Mouse (Mus musculus) ES-Bruce4 (cell line): Measurements from ENCODE around the gene Olfr1359. TPM values are rescaled to one million over a fixed set of nuclear protein-coding genes. Genes with fewer than 3 reads are reported as not detected.

Experiments
- H3K27ac ChIP-seq: 2 replicates; pipeline ENCODE4 v1.5.1; 2012; ENCODE audit warnings: low read length, inconsistent platforms; ENCODE audit not compliant: insufficient read depth
- H3K27me3 ChIP-seq: 2 replicates; pipeline ENCODE4 v1.6.1; 2012; ENCODE audit warnings: mild to moderate bottlenecking, low read length, inconsistent platforms; ENCODE audit not compliant: control insufficient read depth, poor library complexity, insufficient read depth, severe bottlenecking
- H3K36me3 ChIP-seq: 2 replicates; pipeline ENCODE4 v1.6.1; 2012; ENCODE audit warnings: inconsistent platforms, mild to moderate bottlenecking, low read length, moderate library complexity; ENCODE audit not compliant: control insufficient read depth, poor library complexity, insufficient read depth, severe bottlenecking
- H3K4me1 ChIP-seq: one replicate; pipeline ENCODE4 v1.8.1; 2011; ENCODE audit warnings: low read length; ENCODE audit not compliant: control insufficient read depth, insufficient read depth
- H3K4me3 ChIP-seq: 2 replicates; pipeline ENCODE4 v1.5.1; 2011; ENCODE audit warnings: low read depth, mild to moderate bottlenecking, low read length
- H3K9ac ChIP-seq: 2 replicates; pipeline ENCODE4 v1.6.1; 2012; ENCODE audit warnings: low read depth, mild to moderate bottlenecking, inconsistent platforms; ENCODE audit not compliant: poor library complexity, severe bottlenecking
- H3K9me3 ChIP-seq: replicated peaks from 2 replicates; pipeline ENCODE4 v1.6.1; 2012; ENCODE audit warnings: mild to moderate bottlenecking, low read length, inconsistent platforms; ENCODE audit not compliant: control insufficient read depth, poor library complexity, insufficient read depth, severe bottlenecking
- CTCF ChIP-seq: IDR thresholded peaks from one replicate; pipeline ENCODE4 v1.8.1; 2011; ENCODE audit warnings: low read depth, low read length
- EP300 ChIP-seq: IDR thresholded peaks from 2 replicates; pipeline ENCODE4 v1.6.1; 2011; ENCODE audit warnings: low read depth, low read length; ENCODE audit not compliant: insufficient read depth
- POLR2A ChIP-seq: IDR thresholded peaks from one replicate; pipeline ENCODE4 v1.8.1; 2011; ENCODE audit warnings: low read length; ENCODE audit not compliant: insufficient read depth
- polyA plus RNA-seq: library from polyadenylated mRNA; stranded (reverse); fragments of >200 nt; gene quantifications from 2 replicates; pipeline ENCODE4 v1.2.4, GENCODE M21; 2011; ENCODE audit warnings: low read depth; ENCODE audit not compliant: missing spikeins, insufficient read depth, insufficient read length

The Olfr1359 gene
- polyA plus RNA-seq = not detected in 2 replicates

DNA sequence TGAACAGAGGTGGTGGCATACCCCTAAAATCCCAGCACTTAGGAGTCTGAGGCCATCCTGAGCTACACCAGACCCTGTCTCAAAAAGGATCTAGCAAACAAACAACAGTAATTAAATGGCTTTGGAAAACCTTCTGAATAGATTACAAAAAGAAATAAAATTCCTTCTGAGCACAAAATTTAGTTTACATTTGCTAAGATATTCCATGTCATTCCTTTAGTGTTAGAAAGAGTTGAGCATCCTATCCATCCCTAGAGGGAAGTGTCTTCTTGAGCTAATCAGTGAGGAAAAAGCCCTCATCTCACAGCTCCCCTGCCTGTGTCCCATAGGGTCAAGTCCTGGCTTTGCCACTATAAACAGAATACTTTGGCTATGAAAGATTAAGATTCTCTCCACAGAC lies at the start of gene Olfr1359:
Gene Olfr1359 (plus strand): TSS at position 301 of the 400 bp plus-strand sequence.
- H3K9me3 ChIP-seq = no peaks in the 10 kb centered on the region
- TF ChIP-seq POLR2A = no peak
- TF ChIP-seq EP300 = no peak
- no peak for TF ChIP-seq CTCF

DNA sequence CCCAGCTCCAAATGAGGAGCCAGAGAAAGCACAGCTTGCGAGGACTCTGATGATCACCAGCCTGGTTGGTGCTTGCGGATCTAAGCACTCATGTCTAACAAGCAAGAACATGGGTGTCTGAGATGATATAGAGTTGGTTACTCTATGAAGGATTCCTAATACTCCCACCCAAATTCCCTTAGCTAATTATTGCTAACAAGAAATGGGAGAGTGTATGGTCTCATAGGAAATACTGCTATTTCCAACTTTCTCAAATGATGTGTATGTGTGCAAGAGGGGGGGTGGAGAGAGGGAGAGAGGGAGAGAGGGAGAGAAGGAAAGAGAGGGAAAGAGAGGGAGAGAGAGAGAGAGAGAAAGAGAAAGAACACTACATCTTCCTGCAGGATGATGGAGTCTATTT lies 34.6 kb upstream of the Olfr1359 start, which contains the start of gene Olfr1361:
Gene Olfr1361 (minus strand): TSS at position 101 of the 400 bp plus-strand sequence.
- H3K4me3 ChIP-seq = no peak within 1 kb of the TSS
- no peaks in the 10 kb centered on the region for H3K27me3 ChIP-seq
- H3K36me3 ChIP-seq = no peaks in the 10 kb centered on the region
- no peaks in the 10 kb centered on the region for H3K4me1 ChIP-seq
- H3K9ac ChIP-seq = no peak within 1 kb of the TSS
- TF ChIP-seq CTCF (no peak), POLR2A (no peak), EP300 (no peak)
- no peak within 1 kb of the TSS for H3K27ac ChIP-seq
- H3K9me3 ChIP-seq = no peaks in the 10 kb centered on the region

More for the DNA sequence above, at the start of gene Olfr1359:
- H3K4me1 ChIP-seq = no peaks in the 10 kb centered on the region
- H3K27me3 ChIP-seq = no peaks in the 10 kb centered on the region
- H3K36me3 ChIP-seq = no peaks in the 10 kb centered on the region
- H3K9ac ChIP-seq = no peak within 1 kb of the TSS
- no peak within 1 kb of the TSS for H3K27ac ChIP-seq
- H3K4me3 ChIP-seq = no peak within 1 kb of the TSS

DNA sequence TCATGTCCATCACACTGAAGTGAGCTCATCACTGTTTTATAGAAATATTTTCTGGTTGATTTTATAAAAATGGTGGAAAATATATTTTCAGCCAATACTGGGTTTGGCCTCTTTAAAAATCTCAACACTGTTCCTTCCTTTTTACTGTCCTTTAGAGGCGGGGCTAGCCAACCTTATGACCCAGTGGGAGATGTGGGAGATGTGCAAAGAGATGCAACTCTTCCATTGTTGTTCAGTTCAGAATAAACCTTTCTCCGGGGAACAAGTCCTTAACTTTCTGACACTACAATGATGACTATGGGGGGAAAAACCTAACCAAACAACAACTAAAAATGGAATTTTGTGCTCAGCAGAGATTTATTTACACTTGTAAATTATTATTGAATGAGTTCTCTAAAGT lies 20.6 kb upstream of the Olfr1359 start, which contains the start of gene Olfr1360:
Gene Olfr1360 (minus strand): TSS at position 101 of the 400 bp plus-strand sequence.
- H3K4me3 ChIP-seq = no peak within 1 kb of the TSS
- H3K36me3 ChIP-seq = no peaks in the 10 kb centered on the region
- H3K27ac ChIP-seq = no peak within 1 kb of the TSS
- no peak for TF ChIP-seq CTCF
- TF ChIP-seq POLR2A = no peak
- TF ChIP-seq EP300 = no peak
- no peak within 1 kb of the TSS for H3K9ac ChIP-seq
- H3K27me3 ChIP-seq = no peaks in the 10 kb centered on the region
- no peaks in the 10 kb centered on the region for H3K4me1 ChIP-seq
- no peaks in the 10 kb centered on the region for H3K9me3 ChIP-seq

DNA sequence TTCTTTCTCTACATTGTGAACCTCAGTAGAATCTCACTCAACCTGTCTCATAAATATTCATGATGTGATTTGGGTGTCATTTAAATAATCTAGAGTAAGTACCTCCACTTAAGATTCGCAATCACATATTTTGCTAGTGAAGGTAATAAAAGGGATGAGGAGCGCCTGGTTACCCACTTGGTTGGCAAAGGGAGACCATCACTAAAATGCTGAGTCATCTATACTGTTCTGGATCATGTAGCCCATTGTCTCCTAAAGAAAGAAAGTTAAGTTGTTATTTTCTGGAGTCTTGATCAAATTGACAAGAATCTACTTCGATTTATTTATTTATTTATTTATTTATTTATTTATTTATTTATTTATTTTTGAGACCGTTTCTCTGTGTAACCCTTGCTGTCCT lies 8.8 kb downstream of the Olfr1359 start:
- Histone ChIP-seq H3K9me3 (no peaks in the 10 kb centered on the region), H3K27ac (no peak overlapping the region), H3K4me1 (no peaks in the 10 kb centered on the region), H3K4me3 (no peak overlapping the region), H3K27me3 (no peaks in the 10 kb centered on the region), H3K9ac (no peak overlapping the region), H3K36me3 (no peaks in the 10 kb centered on the region)
- TF ChIP-seq CTCF (no peak), EP300 (no peak), POLR2A (no peak)

DNA sequence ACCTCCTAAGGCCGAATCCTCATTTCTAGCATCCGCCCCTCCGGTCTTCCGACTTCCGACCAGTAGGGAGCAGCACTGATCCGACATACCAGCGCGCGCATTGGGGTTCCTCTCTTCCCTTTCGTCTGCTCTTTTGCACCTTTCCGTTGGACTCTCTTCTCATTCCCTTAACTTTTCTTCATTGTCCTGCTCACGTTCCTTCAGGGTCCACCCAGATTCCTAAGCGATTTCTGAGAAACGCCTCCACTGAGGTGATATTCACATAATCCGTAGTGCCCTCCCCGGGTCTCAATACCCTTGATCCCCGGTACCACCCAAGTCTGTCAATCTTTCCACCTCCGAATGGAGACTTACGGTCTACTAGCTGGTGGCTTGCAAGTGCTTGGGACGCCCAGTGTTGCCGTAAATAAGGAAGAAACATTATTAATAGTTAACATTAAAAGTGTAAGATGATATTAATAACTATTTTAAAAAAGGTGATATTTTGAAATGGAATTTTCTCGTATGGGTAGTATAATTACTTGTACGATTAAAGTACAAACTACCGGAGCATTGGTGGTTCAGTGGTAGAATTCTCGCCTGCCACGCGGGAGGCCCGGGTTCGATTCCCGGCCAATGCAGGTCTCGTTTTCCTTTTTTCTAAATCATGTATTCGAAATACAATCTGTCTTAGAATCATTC lies 12.3 kb downstream of the Olfr1359 start:
- no peaks in the 10 kb centered on the region for H3K27me3 ChIP-seq
- H3K36me3 ChIP-seq = no peaks in the 10 kb centered on the region
- peak overlapping the region; percentile 86 for H3K27ac ChIP-seq
- H3K4me3 ChIP-seq = peak overlapping the region; percentile 89
- no peaks in the 10 kb centered on the region for H3K9me3 ChIP-seq
- H3K4me1 ChIP-seq = no peaks in the 10 kb centered on the region
- peak; percentile 78 for TF ChIP-seq CTCF
- no peak for TF ChIP-seq EP300
- H3K9ac ChIP-seq = peak overlapping the region; percentile 66

DNA sequence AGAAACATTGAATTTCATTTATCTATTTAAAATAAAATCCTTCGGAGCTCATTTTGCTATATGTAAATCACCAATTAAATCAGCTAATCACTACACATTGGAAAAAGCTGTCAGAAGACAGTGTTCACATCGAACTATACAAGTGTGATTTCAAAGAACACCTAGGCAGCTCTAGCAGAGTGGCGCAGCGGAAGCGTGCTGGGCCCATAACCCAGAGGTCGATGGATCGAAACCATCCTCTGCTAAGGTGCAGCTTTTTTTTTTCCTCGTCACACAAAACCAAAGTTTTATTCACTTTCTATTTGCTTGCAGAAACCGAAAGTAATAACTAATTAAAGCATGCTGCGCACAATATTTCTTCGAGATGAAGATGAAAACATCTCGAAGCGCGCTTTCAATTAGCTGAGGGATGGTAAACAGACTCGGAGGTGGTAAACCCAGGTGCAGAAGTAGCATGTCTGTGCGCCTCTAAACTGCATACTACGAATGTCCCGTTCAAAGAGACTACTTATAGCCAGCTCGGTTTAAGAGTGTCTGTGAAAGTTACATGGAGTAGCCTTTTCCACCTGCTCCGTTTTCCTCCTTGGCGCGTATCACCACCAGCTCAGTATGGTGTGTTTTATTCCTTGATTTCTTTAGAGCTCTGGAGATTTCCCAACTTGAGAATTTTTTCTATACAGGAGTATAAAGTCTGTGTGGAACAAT lies 13.1 kb downstream of the Olfr1359 start:
- Histone ChIP-seq H3K9me3 (no peaks in the 10 kb centered on the region), H3K27ac (no peak overlapping the region), H3K27me3 (no peaks in the 10 kb centered on the region), H3K9ac (peak overlapping the region; percentile 78), H3K36me3 (no peaks in the 10 kb centered on the region), H3K4me3 (peak overlapping the region; percentile 90), H3K4me1 (no peaks in the 10 kb centered on the region)
- TF ChIP-seq EP300 (0 out of 2 replicates have a peak, but pooled peaks have one; percentile 12), POLR2A (no peak)
